Mouse (Mus musculus): Measurements from ENCODE around the gene Nrxn3.
A peak's percentile ranks its signal among the peaks of the same experiment; 100 is the strongest.

Nrxn3 gene

GRCm38 (mm10) chr12:89794741-89795140, 1072.1 kb downstream of the Nrxn3 start:
- no peak for DNase-seq (ENCODE audit: extremely low spot score, low read depth, low spot score)

GRCm38 (mm10) chr12:89808217-89808616, 1085.5 kb downstream of the Nrxn3 start:
- no peak for DNase-seq (ENCODE audit: extremely low spot score, low read depth, low spot score)

- no peak for DNase-seq (ENCODE audit: extremely low spot score, low read depth, low spot score)
Measured at GRCm38 (mm10) chr12:89810146-89810545, 1087.5 kb downstream of the Nrxn3 start.

- DNase-seq (ENCODE audit: extremely low spot score, low read depth, low spot score): peak; percentile 30
Measured at GRCm38 (mm10) chr12:89811815-89812549, 1089.3 kb downstream of the Nrxn3 start.

- no peak for DNase-seq (ENCODE audit: extremely low spot score, low read depth, low spot score)
Measured at GRCm38 (mm10) chr12:89812550-89813207, 1090.0 kb downstream of the Nrxn3 start.

- DNase-seq (ENCODE audit: extremely low spot score, low read depth, low spot score): no peak
Measured at GRCm38 (mm10) chr12:89813294-89813693, 1090.6 kb downstream of the Nrxn3 start.

GRCm38 (mm10) chr12:89813718-89814117, 1091.0 kb downstream of the Nrxn3 start:
- DNase-seq (ENCODE audit: extremely low spot score, low read depth, low spot score): no peak

GRCm38 (mm10) chr12:89814536-89814935, 1091.9 kb downstream of the Nrxn3 start:
- no peak for DNase-seq (ENCODE audit: extremely low spot score, low read depth, low spot score)

- DNase-seq (ENCODE audit: extremely low spot score, low read depth, low spot score): no peak
Measured at GRCm38 (mm10) chr12:89817072-89817773, 1094.5 kb downstream of the Nrxn3 start.

GRCm38 (mm10) chr12:89818200-89818599, 1095.5 kb downstream of the Nrxn3 start:
- DNase-seq (ENCODE audit: extremely low spot score, low read depth, low spot score): no peak

GRCm38 (mm10) chr12:89822141-89822540, 1099.5 kb downstream of the Nrxn3 start:
- DNase-seq (ENCODE audit: extremely low spot score, low read depth, low spot score): no peak

- no peak for DNase-seq (ENCODE audit: extremely low spot score, low read depth, low spot score)
Measured at GRCm38 (mm10) chr12:89829927-89830326, 1107.3 kb downstream of the Nrxn3 start.

GRCm38 (mm10) chr12:89830350-89830749, 1107.7 kb downstream of the Nrxn3 start:
- DNase-seq (ENCODE audit: extremely low spot score, low read depth, low spot score): no peak

GRCm38 (mm10) chr12:89831300-89831699, 1108.6 kb downstream of the Nrxn3 start:
- DNase-seq (ENCODE audit: extremely low spot score, low read depth, low spot score): no peak

- no peak for DNase-seq (ENCODE audit: extremely low spot score, low read depth, low spot score)
Measured at GRCm38 (mm10) chr12:89836271-89836670, 1113.6 kb downstream of the Nrxn3 start.

- DNase-seq (ENCODE audit: extremely low spot score, low read depth, low spot score): no peak
Measured at GRCm38 (mm10) chr12:89842861-89843260, 1120.2 kb downstream of the Nrxn3 start.

GRCm38 (mm10) chr12:89848116-89848515, 1125.4 kb downstream of the Nrxn3 start:
- no peak for DNase-seq (ENCODE audit: extremely low spot score, low read depth, low spot score)

- no peak for DNase-seq (ENCODE audit: extremely low spot score, low read depth, low spot score)
Measured at GRCm38 (mm10) chr12:89854355-89854754, 1131.7 kb downstream of the Nrxn3 start.

- no peak for DNase-seq (ENCODE audit: extremely low spot score, low read depth, low spot score)
Measured at GRCm38 (mm10) chr12:89867124-89867523, 1144.4 kb downstream of the Nrxn3 start.

GRCm38 (mm10) chr12:89882617-89883370, 1160.1 kb downstream of the Nrxn3 start:
- DNase-seq (ENCODE audit: extremely low spot score, low read depth, low spot score): no peak

GRCm38 (mm10) chr12:89884576-89884975, 1161.9 kb downstream of the Nrxn3 start:
- no peak for DNase-seq (ENCODE audit: extremely low spot score, low read depth, low spot score)

All from hindlimb bud, embryonic 11.5 days (tissue).